ENCODE assay signal across 13 mouse cellular contexts in the genomic region with DNA sequence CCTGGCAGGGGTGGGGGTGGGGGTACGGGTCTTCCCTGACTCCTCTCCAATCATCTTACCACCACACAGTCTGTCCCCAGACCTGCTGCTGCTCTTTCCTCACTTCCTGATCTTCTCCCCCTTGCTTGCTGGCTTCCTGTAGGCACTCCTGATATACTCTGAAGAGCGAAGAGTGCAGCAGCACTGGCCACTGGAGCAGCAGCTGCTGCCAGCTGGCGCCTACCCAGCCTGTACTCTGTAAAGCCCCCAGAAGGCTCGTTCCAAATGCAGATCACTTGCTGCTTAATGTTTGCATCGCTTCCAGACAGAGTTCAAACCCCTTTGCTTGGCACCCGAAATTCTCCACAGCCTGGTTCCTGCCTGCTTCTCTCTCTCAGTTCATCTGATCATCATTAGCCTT. TPM values are rescaled to one million over a fixed set of nuclear protein-coding genes. Genes with fewer than 3 reads are reported as not detected.
DNase-seq lines count a peak whose midpoint lies in the region; ATAC-seq and TF ChIP-seq lines count a peak whose summit lies in the region.
"Had no signal": no experiment of that assay in that cellular context is flagged by ENCODE, and none has a peak within 500 bp of the region (broad histone marks: within the 10 kb centered on the region; RNA-seq: fewer than 3 reads in every experiment).

No protein-coding gene starts in this region.

- peak overlapping the region; percentile 27; the same call in 1 of the 2 replicates for H3K4me2 ChIP-seq in heart, embryonic 15.5 days
- H3K4me2 ChIP-seq in heart, embryonic 12.5 days = no peak overlapping the region
- no peak overlapping the region for H3K4me2 ChIP-seq in lung, postnatal 0 days (replicated peaks; ENCODE audit: low read depth, low read length)
- H3K4me2 ChIP-seq in stomach, embryonic 15.5 days = no peak overlapping the region

- TF ChIP-seq CTCF in lung, postnatal 0 days (IDR thresholded peaks at IDR 0.05) = no peak

- H3K27ac ChIP-seq in heart, embryonic 15.5 days = peak overlapping the region; percentile 58
- H3K27ac ChIP-seq in heart, embryonic 12.5 days (ENCODE audit: poor library complexity, severe bottlenecking) = no peak overlapping the region
- no peak overlapping the region for H3K27ac ChIP-seq in lung, postnatal 0 days (ENCODE audit: low read length)
- no peak overlapping the region for H3K27ac ChIP-seq in stomach, embryonic 15.5 days
- H3K27ac ChIP-seq: gastrocnemius, adult 2 months had no signal

- TF ChIP-seq EP300 in lung, postnatal 0 days (IDR thresholded peaks at IDR 0.05) = no peak

- peaks cover 17% of the 10 kb centered on the region for H3K4me1 ChIP-seq in heart, embryonic 15.5 days (replicated peaks)
- peaks cover 7% of the 10 kb centered on the region for H3K4me1 ChIP-seq in heart, embryonic 12.5 days (replicated peaks)
- H3K4me1 ChIP-seq in lung, postnatal 0 days (ENCODE audit: insufficient read depth, low read depth, low read length) = peaks cover 6% of the 10 kb centered on the region; the same call in 1 of the 2 replicates
- H3K4me1 ChIP-seq in stomach, embryonic 15.5 days = peaks cover 11% of the 10 kb centered on the region

- peak; percentile 36 for DNase-seq in lung, postnatal 0 days (ENCODE audit: low spot score)
- no peak for DNase-seq in lung, postnatal 36 days
- DNase-seq in layer of hippocampus, postnatal 36 days = no peak
- no peak for DNase-seq in cerebellum, postnatal 25 days
- DNase-seq: gastrocnemius, adult 2 months; kidney, adult 8-10 months had no signal

- H3K9ac ChIP-seq in heart, embryonic 15.5 days = peak overlapping the region; percentile 10; the same call in 1 of the 2 replicates
- H3K9ac ChIP-seq in heart, embryonic 12.5 days = no peak overlapping the region
- H3K9ac ChIP-seq in lung, postnatal 0 days (replicated peaks; ENCODE audit: low read depth) = no peak overlapping the region
- no peak overlapping the region for H3K9ac ChIP-seq in stomach, embryonic 15.5 days

- no peaks in the 10 kb centered on the region for H3K9me3 ChIP-seq in heart, embryonic 15.5 days (replicated peaks)
- peaks cover 3% of the 10 kb centered on the region; the same call in 1 of the 2 replicates for H3K9me3 ChIP-seq in heart, embryonic 12.5 days (replicated peaks)
- H3K9me3 ChIP-seq in lung, postnatal 0 days (ENCODE audit: low read length) = no peaks in the 10 kb centered on the region
- no peaks in the 10 kb centered on the region for H3K9me3 ChIP-seq in stomach, embryonic 15.5 days

- 38% methylated on average over 6 of the region's 6 CpGs for WGBS in heart, embryonic 15.5 days
- 55% methylated on average over 6 of the region's 6 CpGs for WGBS in heart, embryonic 12.5 days
- WGBS in lung, postnatal 0 days = 40% methylated on average over 6 of the region's 6 CpGs
- WGBS in stomach, embryonic 15.5 days = 41% methylated on average over 6 of the region's 6 CpGs

- H3K36me3 ChIP-seq in heart, embryonic 15.5 days = no peaks in the 10 kb centered on the region
- H3K36me3 ChIP-seq in heart, embryonic 12.5 days = no peaks in the 10 kb centered on the region
- H3K36me3 ChIP-seq in lung, postnatal 0 days (ENCODE audit: insufficient read depth, low read length) = no peaks in the 10 kb centered on the region
- no peaks in the 10 kb centered on the region for H3K36me3 ChIP-seq in stomach, embryonic 15.5 days

- no peak overlapping the region for H3K4me3 ChIP-seq in heart, embryonic 15.5 days
- no peak overlapping the region for H3K4me3 ChIP-seq in heart, embryonic 12.5 days
- H3K4me3 ChIP-seq in lung, postnatal 0 days (ENCODE audit: low read depth, low read length) = no peak overlapping the region
- no peak overlapping the region for H3K4me3 ChIP-seq in stomach, embryonic 15.5 days (replicated peaks)
- H3K4me3 ChIP-seq: gastrocnemius, adult 2 months had no signal

- H3K27me3 ChIP-seq in heart, embryonic 15.5 days = no peaks in the 10 kb centered on the region
- H3K27me3 ChIP-seq in heart, embryonic 12.5 days (replicated peaks) = 0 out of 2 replicates have a peak, but pooled peaks cover 4% of the 10 kb centered on the region
- no peaks in the 10 kb centered on the region for H3K27me3 ChIP-seq in lung, postnatal 0 days (replicated peaks; ENCODE audit: insufficient read depth, low read length)
- H3K27me3 ChIP-seq in stomach, embryonic 15.5 days (replicated peaks) = no peaks in the 10 kb centered on the region

- ATAC-seq in heart, embryonic 15.5 days (replicated peaks; ENCODE audit: insufficient number of reproducible peaks, insufficient read depth, low FRiP score, low read depth) = peak; percentile 44
- ATAC-seq in heart, embryonic 12.5 days (ENCODE audit: insufficient number of reproducible peaks, low FRiP score) = no peak
- ATAC-seq in lung, postnatal 0 days = peak; percentile 18; the same call in 1 of the 2 replicates
- ATAC-seq in granulocyte monocyte progenitor cell, adult 5-6 weeks (replicated peaks; ENCODE audit: poor library complexity, severe bottlenecking) = peak; percentile 41
- ATAC-seq in stomach, embryonic 15.5 days (ENCODE audit: insufficient read depth, low FRiP score, low read depth) = peak; percentile 16; the same call in 1 of the 2 replicates

RNA-seq across cellular contexts. Expression of gene Ccdc30, which starts 2.5 kb away (rescaled TPM):
- polyA plus RNA-seq in heart, embryonic 15.5 days (2015; fragmentation: Nextera tagmentation; extraction: Ambion mirVana) = 2.7 and 3.2 TPM in 2 replicates
- 3.3 and 4.1 TPM in 2 replicates for polyA plus RNA-seq in heart, embryonic 12.5 days (2016; fragmentation: Nextera tagmentation; extraction: Ambion mirVana)
- polyA plus RNA-seq in lung, postnatal 0 days (2015; fragmentation: Nextera tagmentation; extraction: Ambion mirVana) = 7.3 and 7.8 TPM in 2 replicates
- total RNA-seq in granulocyte monocyte progenitor cell, adult 5-6 weeks (2014; fragmentation: Nextera tagmentation) = not detected in 2 replicates
- not detected in 2 replicates for total RNA-seq in granulocyte monocyte progenitor cell, adult 5-6 weeks (2017)
- polyA plus RNA-seq in stomach, embryonic 15.5 days (2015; fragmentation: Nextera tagmentation; extraction: Ambion mirVana) = 7.5 and 14.0 TPM in 2 replicates
- total RNA-seq in layer of hippocampus, postnatal 36 days (2021) = 10 to 100 TPM; 19.9 to 28.7 TPM
- total RNA-seq: gastrocnemius, adult 2 months had no signal

RNA-seq across cellular contexts. Expression of gene Ppcs, which starts 9.4 kb away (rescaled TPM):
- 27.0 and 28.8 TPM in 2 replicates for polyA plus RNA-seq in heart, embryonic 15.5 days (2015; fragmentation: Nextera tagmentation; extraction: Ambion mirVana)
- 26.3 and 27.6 TPM in 2 replicates for polyA plus RNA-seq in heart, embryonic 12.5 days (2016; fragmentation: Nextera tagmentation; extraction: Ambion mirVana)
- 28.4 and 30.5 TPM in 2 replicates for polyA plus RNA-seq in lung, postnatal 0 days (2015; fragmentation: Nextera tagmentation; extraction: Ambion mirVana)
- total RNA-seq in granulocyte monocyte progenitor cell, adult 5-6 weeks (2014; fragmentation: Nextera tagmentation) = 11.5 and 17.4 TPM in 2 replicates
- total RNA-seq in granulocyte monocyte progenitor cell, adult 5-6 weeks (2017) = 13.3 and 18.0 TPM in 2 replicates
- polyA plus RNA-seq in stomach, embryonic 15.5 days (2015; fragmentation: Nextera tagmentation; extraction: Ambion mirVana) = 33.5 and 35.4 TPM in 2 replicates
- 1 to 10 TPM; 6.2 to 6.4 TPM for total RNA-seq in layer of hippocampus, postnatal 36 days (2021)

RNA-seq across cellular contexts. Expression of gene Zmynd12, which starts 9.8 kb away (rescaled TPM):
- polyA plus RNA-seq in heart, embryonic 15.5 days (2015; fragmentation: Nextera tagmentation; extraction: Ambion mirVana) = 0.15 and 0.28 TPM in 2 replicates
- 0.23 TPM in 1 of 2 replicates, not detected in the other for polyA plus RNA-seq in heart, embryonic 12.5 days (2016; fragmentation: Nextera tagmentation; extraction: Ambion mirVana)
- polyA plus RNA-seq in lung, postnatal 0 days (2015; fragmentation: Nextera tagmentation; extraction: Ambion mirVana) = 2.9 and 3.3 TPM in 2 replicates
- not detected in 2 replicates for total RNA-seq in granulocyte monocyte progenitor cell, adult 5-6 weeks (2014; fragmentation: Nextera tagmentation)
- total RNA-seq in granulocyte monocyte progenitor cell, adult 5-6 weeks (2017) = not detected in 2 replicates
- 0.26 and 0.46 TPM in 2 replicates for polyA plus RNA-seq in stomach, embryonic 15.5 days (2015; fragmentation: Nextera tagmentation; extraction: Ambion mirVana)
- total RNA-seq in layer of hippocampus, postnatal 36 days (2021) = under 1 TPM; 0.46 to 0.47 TPM
- total RNA-seq: gastrocnemius, adult 2 months; left cerebral cortex, postnatal 10 days; megakaryocyte-erythroid progenitor cell, adult 5-6 weeks had no signal
- polyA plus RNA-seq: embryonic facial prominence, embryonic 11.5 days had no signal
